Mouse (Mus musculus) lung, postnatal 0 days (tissue): Measurements from ENCODE around the gene Snrnp25.

ENCODE experiments used
- CTCF ChIP-seq: IDR thresholded peaks from 2 replicates; pipeline ENCODE4 v1.5.1; 2016; ENCODE audit warnings: antibody characterized with exemption, mild to moderate bottlenecking
- EP300 ChIP-seq: IDR thresholded peaks from 2 replicates; pipeline ENCODE4 v1.6.1; 2016; ENCODE audit warnings: antibody characterized with exemption, mild to moderate bottlenecking, control low read depth

GRCm38 (mm10) chr11:32178506-32178905, 26.7 kb upstream of the Snrnp25 start:
- TF ChIP-seq EP300 (no peak), CTCF (no peak)
